Mouse (Mus musculus): ENCODE measurements around the gene Mill2.
"Not testable (repeated sequence)": the region's sequence is repeated elsewhere in the genome, so short reads cannot be mapped to it uniquely, and the experiment has no call there.

Gene Mill2

GRCm38 (mm10) chr7:18839865-18840264 lies at the start of gene Mill2:
Gene Mill2, plus strand, starts transcription at chr7:18839966.
- in situ Hi-C loops (cut with MboI, MseI) = no loop called here

- in situ Hi-C loops (cut with MboI, MseI) = not testable (repeated sequence)
These were observed 49.1 kb upstream of the Mill2 start for GRCm38 (mm10) chr7:18790671-18791070.

DNA sequence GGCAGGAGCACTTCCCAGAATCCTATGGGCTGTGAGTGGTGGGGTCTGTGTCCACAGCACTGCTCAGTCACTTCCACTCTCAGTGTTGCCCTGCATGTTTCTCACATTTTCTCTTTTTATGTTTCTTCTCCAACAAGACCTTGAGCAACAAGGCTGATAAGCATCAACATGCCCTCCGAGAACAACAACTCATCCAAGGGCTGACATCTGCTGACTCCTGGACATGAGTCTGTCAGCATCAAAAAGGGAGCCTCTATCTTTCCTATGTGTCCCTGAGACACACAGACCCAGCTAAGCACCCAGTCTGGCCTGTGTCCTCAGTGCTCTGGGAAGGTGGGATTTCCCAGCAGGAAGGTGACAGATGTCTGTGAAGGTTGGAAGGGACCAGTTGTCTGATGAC lies 41.3 kb upstream of the Mill2 start, which contains the start of gene Psg19:
Gene Psg19, minus strand, starts transcription at position 101 of the 400 bp plus-strand sequence.
- in situ Hi-C loops (cut with MboI, MseI) = no loop called here

GRCm38 (mm10) chr7:18799129-18799528 lies 40.6 kb upstream of the Mill2 start:
- in situ Hi-C loops (cut with MboI, MseI) = no loop called here

DNA sequence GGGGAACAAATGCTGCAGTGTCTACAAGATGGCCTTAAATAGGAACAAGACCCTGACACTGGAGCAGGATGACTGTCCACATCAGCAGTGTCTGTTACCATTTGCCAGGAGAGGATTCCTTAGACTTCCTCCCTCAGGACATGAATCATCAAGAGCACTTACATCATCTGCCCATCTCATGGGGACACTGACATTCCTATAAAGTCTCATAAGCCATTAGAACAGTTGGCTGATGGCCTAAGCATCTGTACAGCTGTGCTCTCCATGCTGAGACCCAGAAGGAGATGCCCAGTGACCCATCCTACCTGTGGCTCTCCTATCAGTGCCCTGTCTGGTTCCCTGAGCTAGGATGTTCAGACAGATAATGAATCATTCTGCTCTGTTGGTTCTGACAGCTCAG lies 36.2 kb upstream of the Mill2 start:
- in situ Hi-C loops (cut with MboI, MseI) = no loop called here

GRCm38 (mm10) chr7:18818301-18818700 lies 21.5 kb upstream of the Mill2 start:
- in situ Hi-C loops (cut with MboI, MseI) = loop anchor here (5.0 kb wide), 1 partner anchor 1721 kb away; no protein-coding TSS in a partner anchor

GRCm38 (mm10) chr7:18821507-18821906 lies 18.3 kb upstream of the Mill2 start, which contains the start of gene Psg17:
Gene Psg17, minus strand, starts transcription at chr7:18821607.
- in situ Hi-C loops (cut with MboI, MseI) = no loop called here

GRCm38 (mm10) chr7:18827792-18828546 lies 11.8 kb upstream of the Mill2 start:
- in situ Hi-C loops (cut with MboI, MseI) = no loop called here

GRCm38 (mm10) chr7:18828592-18828991 lies 11.2 kb upstream of the Mill2 start:
- in situ Hi-C loops (cut with MboI, MseI) = no loop called here

GRCm38 (mm10) chr7:18829545-18829944 lies 10.2 kb upstream of the Mill2 start:
- in situ Hi-C loops (cut with MboI, MseI) = no loop called here

GRCm38 (mm10) chr7:18832298-18832697 lies 7.5 kb upstream of the Mill2 start:
- in situ Hi-C loops (cut with MboI, MseI) = no loop called here

DNA sequence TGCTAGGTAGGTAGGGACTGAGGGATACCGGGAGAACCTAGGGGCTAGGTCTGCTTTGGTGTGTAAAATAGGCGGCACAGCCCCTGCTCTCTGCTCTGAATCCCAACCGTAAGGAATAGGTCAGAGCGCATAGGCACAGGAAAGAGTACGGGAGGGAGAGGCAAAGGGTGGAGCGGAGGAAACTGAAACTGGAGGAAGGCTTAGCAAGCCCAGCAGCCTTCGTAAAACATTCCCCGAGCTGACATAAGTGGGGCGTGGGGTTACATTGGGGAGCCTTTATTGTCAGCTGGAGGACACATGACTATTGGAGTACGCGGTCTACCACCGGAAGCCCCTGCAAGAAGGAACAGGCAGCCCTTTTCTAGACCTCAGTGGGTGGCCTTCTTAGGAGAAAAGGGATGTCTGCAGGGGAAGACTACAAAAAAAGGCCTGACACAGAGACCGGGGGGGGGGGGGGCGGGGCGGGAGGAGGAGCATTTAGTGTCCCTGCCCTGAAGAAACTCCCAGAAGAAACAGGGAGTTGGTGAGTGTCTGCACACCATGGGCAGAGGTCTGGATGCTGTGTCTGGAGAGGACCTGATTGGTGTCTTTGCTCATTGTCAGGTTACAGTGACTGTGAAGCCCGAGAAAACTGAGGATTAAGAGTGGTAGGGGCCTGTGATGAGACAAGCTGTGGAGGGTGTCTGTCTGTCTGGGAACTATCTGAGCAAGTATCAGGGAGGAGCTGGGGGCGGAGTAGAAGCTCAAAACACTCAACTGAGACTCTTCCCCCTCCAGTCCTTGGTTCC lies 814 bp downstream of the Mill2 start:
- in situ Hi-C loops (cut with MboI, MseI) = no loop called here

DNA sequence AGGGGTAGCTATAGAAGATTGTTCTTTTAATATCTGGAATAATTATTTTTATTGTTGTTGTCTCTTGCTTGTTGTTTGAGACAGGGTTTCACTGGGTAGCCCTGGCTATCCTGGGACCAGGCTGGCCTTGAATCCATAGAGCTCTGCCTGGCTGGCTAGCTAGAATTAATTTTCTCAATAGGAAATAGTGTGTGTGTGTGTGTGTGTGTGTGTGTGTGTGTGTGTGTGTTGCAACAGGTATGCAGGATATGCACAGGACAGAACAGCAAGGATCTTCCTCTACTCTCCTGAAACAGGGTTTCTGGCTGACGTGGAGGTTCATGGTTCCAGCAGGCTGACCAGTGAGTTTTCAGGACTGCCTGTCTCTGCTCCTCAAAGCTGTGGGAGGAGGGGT lies 1.4 kb downstream of the Mill2 start:
- in situ Hi-C loops (cut with MboI, MseI) = no loop called here

DNA sequence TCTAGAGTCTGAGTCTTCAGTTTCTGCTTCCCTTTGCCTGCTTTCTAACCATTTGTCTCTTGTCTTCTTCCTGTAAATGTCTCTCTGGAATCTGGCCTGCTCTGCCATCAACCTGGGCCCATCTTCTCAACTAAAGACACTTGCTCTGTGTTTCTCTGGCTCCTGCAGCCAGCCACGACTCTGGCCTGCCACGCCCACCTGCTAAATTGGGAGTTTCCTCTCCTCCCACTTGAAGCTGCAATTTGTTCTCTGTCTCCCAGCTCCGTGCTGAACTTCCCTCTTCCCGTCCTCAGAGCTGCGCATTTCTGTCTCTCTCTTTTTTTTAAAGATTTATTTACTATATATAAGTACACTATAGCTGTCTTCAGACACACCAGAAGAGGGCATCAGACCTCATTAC lies 5.0 kb downstream of the Mill2 start:
- in situ Hi-C loops (cut with MboI, MseI) = no loop called here

DNA sequence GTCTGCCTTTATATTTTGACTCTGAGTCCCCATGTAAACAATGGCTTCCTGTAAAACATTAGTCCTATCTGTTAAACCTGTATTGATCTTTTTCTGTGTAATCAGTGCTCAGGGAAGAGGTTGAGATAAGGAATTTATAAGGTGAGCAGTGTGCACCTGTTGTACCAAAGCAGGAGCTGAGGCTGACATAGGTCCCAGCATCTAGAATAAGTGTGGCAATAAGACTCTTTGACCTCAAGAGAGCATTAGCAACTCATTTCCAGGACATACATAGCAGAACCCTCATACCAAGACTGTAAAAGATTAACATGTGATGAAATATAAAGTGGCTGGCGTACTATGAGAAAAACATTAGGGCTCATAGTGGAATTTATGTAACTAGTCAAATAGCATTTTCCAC lies 8.6 kb downstream of the Mill2 start:
- in situ Hi-C loops (cut with MboI, MseI) = no loop called here

DNA sequence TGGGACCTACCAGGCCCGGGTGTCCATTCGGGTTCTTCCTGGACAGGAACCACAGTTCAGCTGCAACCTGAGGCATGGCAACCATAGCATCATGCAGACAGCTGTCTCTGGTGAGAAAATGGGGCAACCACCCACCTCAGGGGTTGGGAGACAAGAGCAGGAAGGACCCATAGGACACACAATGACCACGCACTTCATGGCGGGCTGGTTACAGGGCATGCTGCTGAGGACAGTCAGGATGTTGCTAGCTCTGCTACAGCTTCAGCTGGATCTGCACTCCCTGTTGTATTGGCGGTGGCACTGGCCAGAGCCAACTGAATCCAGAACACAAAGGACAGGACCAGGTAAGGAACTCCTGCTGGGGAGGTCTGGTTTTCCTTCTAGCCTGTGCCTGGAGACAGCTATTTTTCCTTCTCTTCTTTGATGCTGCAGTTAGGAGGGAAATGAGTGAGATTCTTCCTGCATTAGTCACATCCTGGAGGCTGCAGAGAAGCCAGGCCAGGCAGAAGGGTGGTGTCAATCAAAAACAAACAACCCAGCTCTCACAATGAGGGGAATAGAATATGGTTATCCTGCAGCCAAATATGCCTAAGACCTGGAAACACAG lies 18.6 kb downstream of the Mill2 start:
- in situ Hi-C loops (cut with MboI, MseI) = no loop called here

DNA sequence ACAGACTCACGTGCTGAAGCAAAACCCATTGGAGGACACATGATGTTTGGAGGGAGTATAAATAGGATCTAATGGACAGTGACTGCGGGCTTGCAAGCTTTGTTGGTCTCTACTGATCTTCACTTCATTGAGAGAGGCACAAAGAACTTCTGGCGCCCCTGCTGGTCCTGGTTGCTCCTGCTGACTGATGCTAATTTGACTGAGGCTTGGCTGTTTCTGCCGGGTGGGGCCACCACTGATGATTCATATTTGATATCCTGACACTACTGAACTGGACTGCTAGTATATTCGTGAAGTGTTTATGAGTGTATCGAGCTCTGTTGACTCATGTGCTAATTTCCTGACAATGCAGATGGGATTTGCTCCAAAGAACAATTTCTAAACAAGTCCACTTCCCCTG lies 23.0 kb downstream of the Mill2 start:
- in situ Hi-C loops (cut with MboI, MseI) = loop anchor here (10.0 kb wide), 1 partner anchor 108 kb away; no protein-coding TSS in a partner anchor

- in situ Hi-C loops (cut with MboI, MseI) = loop anchor here (10.0 kb wide), 1 partner anchor 114 kb away; no protein-coding TSS in a partner anchor
These were observed 28.7 kb downstream of the Mill2 start for GRCm38 (mm10) chr7:18868491-18868890.

- in situ Hi-C loops (cut with MboI, MseI) = not testable (repeated sequence)
These were observed 31.3 kb downstream of the Mill2 start, which contains the start of gene Pglyrp1 for GRCm38 (mm10) chr7:18871031-18871430. Gene Pglyrp1, plus strand, starts transcription at chr7:18871331.

GRCm38 (mm10) chr7:18872014-18872802 lies 32.4 kb downstream of the Mill2 start:
- in situ Hi-C loops (cut with MboI, MseI) = no loop called here

DNA sequence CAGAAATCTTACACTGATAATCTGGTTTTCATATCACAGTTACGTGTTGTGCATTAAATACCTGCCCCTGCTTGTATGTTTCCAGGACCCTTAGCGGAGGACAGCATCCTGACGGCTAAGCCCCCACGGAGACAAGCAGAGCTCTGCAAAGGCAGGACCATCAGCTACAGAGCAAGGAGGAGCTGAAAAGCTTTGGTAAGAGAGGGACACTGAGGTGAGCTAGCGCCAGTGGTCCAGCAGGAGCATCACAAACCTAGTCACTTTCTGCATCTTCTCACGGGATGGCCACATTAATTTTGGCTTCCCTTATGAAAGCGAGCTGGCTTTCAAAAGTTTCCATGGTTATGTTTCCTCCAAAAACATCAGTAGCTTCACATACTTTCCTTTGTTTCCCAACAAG lies 33.0 kb downstream of the Mill2 start:
- in situ Hi-C loops (cut with MboI, MseI) = no loop called here

Measured in T-helper 2 cell (primary cell).